Mouse (Mus musculus) embryonic facial prominence, embryonic 12.5 days (tissue): ENCODE data around the gene Cldn12. TPM values are rescaled to one million over a fixed set of nuclear protein-coding genes. Genes with fewer than 3 reads are reported as not detected.

Experiments used
- ATAC-seq: fragments of 200-750 bp; cut with Nextera tagmentation; 2 replicates; pipeline ENCODE4 v1.8.0; 2017; ENCODE audit not compliant: insufficient number of reproducible peaks, insufficient read depth, low FRiP score, low TSS enrichment
- H3K27ac ChIP-seq: fragments of 300-500 bp; sonication (generic); 2 replicates; pipeline ENCODE4 v1.5.1; 2016; ENCODE audit warnings: mild to moderate bottlenecking
- H3K27me3 ChIP-seq: fragments of 300-500 bp; sonication (generic); 2 replicates; pipeline ENCODE4 v1.6.1; 2016; ENCODE audit warnings: mild to moderate bottlenecking, moderate library complexity
- H3K36me3 ChIP-seq: fragments of 300-500 bp; sonication (generic); 2 replicates; pipeline ENCODE4 v1.6.1; 2016; ENCODE audit warnings: mild to moderate bottlenecking
- H3K4me1 ChIP-seq: fragments of 300-500 bp; sonication (generic); 2 replicates; pipeline ENCODE4 v1.6.1; 2016
- H3K4me2 ChIP-seq: fragments of 300-500 bp; sonication (generic); replicated peaks from 2 replicates; pipeline ENCODE4 v1.6.1; 2016; ENCODE audit warnings: mild to moderate bottlenecking, moderate library complexity
- H3K4me3 ChIP-seq: fragments of 300-500 bp; sonication (generic); 2 replicates; pipeline ENCODE4 v1.5.1; 2016; ENCODE audit warnings: mild to moderate bottlenecking
- H3K9ac ChIP-seq: fragments of 300-500 bp; sonication (generic); 2 replicates; pipeline ENCODE4 v1.6.1; 2016; ENCODE audit warnings: mild to moderate bottlenecking, moderate library complexity
- H3K9me3 ChIP-seq: fragments of 300-500 bp; sonication (generic); 2 replicates; pipeline ENCODE4 v1.6.1; 2016; ENCODE audit warnings: mild to moderate bottlenecking, moderate library complexity
- WGBS: fragments of 180-500 bp; shearing (Covaris S2); methylation state at CpG from one replicate; pipeline ENCODE4 v1.1.7; 2016; 5-methylcytosine and 5-hydroxymethylcytosine counted together
- polyA plus RNA-seq: library from polyadenylated mRNA; unstranded; fragments of >200 nt; fragmentation: Nextera tagmentation; extraction: Ambion mirVana; gene quantifications from 2 replicates; pipeline ENCODE4 v1.2.1, GENCODE M21; 2016

Cldn12 gene
- polyA plus RNA-seq, 1 experiment from 2014 or later: 27.0 TPM

DNA sequence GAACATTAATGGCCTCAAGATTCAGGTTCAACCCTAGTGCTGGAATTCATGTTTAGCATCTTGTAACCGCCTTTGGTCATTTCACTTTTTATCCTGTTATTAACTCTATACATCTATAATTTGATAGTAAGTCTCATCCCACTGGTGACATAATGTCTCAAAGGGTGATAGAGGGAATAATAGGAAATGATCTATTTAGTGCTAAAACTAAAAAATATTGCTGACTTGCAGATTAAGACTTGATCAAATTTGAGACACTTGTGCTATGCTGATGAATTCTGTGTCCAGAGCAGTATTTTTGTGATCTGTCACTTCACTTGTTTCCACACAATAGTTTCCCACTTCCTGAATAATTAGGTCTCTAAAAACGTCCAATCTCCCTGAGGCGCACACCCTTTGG lies 3.4 kb downstream of the Cldn12 start:
- WGBS: 84% methylated on average over 3 of the region's 3 CpGs
- Histone ChIP-seq H3K9me3 (no peaks in the 10 kb centered on the region), H3K4me3 (no peak overlapping the region), H3K27me3 (no peaks in the 10 kb centered on the region), H3K4me2 (no peak overlapping the region), H3K27ac (no peak overlapping the region), H3K36me3 (peaks cover 5% of the 10 kb centered on the region; the same call in 1 of the 2 replicates), H3K9ac (no peak overlapping the region), H3K4me1 (no peaks in the 10 kb centered on the region)
- no peak for ATAC-seq

DNA sequence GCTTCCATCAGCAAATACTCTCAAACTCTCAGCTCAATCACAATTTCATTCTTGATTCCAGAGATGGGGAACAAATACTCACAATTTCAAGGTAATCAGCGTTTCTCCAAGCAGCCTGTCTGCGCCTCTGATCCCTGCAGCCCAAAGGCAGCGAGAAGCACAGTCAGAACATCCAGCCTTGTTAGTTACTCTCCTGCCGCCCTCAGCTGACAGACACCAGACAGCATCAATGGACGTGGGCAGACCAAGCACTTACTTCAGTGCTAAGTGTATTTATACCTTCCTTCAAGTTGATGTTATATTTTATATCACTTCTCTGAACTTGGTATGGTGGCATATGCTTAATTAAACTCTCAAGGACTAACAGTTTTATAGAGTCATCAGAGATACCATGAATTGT lies 3.8 kb downstream of the Cldn12 start:
- Histone ChIP-seq H3K9ac (no peak overlapping the region), H3K4me1 (no peaks in the 10 kb centered on the region), H3K4me3 (no peak overlapping the region), H3K27me3 (no peaks in the 10 kb centered on the region), H3K9me3 (no peaks in the 10 kb centered on the region), H3K4me2 (no peak overlapping the region), H3K27ac (no peak overlapping the region), H3K36me3 (peaks cover 5% of the 10 kb centered on the region; the same call in 1 of the 2 replicates)
- whole genome bisulfite sequencing: 77% methylated on average over 5 of the region's 5 CpGs
- no peak for ATAC-seq

DNA sequence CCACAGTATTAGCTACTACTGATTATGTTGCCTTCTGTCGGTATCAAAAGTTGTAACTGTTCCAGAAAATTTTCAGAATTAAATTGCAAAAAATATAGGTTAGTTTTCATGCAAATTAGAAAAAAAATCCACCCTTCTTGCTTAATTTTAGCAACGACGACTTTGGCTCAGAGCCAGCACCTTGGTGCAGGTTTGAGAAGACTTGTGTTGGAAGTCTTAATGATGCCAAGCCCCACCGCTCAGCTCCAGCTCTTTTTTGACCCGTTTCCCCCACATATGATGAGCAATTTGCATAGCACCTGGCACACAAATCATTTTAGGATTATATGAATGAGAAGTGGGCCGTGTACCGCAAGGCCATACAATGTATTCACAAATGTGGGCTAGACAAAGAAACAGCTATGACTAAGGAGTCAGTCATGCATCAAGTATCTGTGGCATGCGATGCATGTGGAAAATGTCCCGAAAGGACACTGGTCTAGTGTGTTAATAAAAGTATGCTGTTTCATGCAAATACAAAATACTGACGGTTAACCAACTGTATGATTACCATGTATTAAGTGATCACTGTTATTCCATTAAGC lies 4.4 kb downstream of the Cldn12 start:
- no peaks in the 10 kb centered on the region for H3K9me3 ChIP-seq
- ATAC-seq: no peak
- no peak overlapping the region for H3K9ac ChIP-seq
- no peak overlapping the region for H3K27ac ChIP-seq
- no peak overlapping the region for H3K4me2 ChIP-seq
- no peaks in the 10 kb centered on the region for H3K4me1 ChIP-seq
- no peaks in the 10 kb centered on the region for H3K27me3 ChIP-seq
- 77% methylated on average over 10 of the region's 10 CpGs for WGBS
- no peak overlapping the region for H3K4me3 ChIP-seq
- H3K36me3 ChIP-seq: peaks cover 5% of the 10 kb centered on the region; the same call in 1 of the 2 replicates

DNA sequence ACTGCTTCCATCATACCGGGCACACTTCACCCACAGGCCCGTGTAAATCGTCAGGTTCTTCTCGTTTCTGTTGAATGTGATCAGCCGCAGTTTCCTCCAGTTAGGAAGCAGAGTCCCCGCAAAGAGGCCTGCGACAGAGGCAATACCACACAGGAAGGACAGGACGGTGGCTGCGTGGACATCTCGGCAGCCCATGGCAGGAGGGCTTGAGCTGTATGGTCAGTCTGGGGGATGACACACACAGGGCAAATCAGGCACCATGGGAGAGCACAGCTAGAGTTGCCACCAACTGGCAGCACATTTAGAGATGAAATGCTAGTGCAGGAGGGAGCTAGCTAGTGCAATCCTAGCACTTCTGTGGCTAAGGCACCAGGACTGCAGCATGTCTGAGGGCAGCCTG lies 6.5 kb downstream of the Cldn12 start:
- Histone ChIP-seq H3K27ac (no peak overlapping the region), H3K4me3 (no peak overlapping the region), H3K4me1 (no peaks in the 10 kb centered on the region), H3K9ac (no peak overlapping the region), H3K36me3 (peaks cover 12% of the 10 kb centered on the region; the same call in 1 of the 2 replicates), H3K27me3 (no peaks in the 10 kb centered on the region), H3K4me2 (no peak overlapping the region), H3K9me3 (no peaks in the 10 kb centered on the region)
- WGBS: 78% methylated on average over 10 of the region's 10 CpGs
- 0 out of 2 replicates have a peak, but pooled peaks have one; percentile 39 for ATAC-seq

DNA sequence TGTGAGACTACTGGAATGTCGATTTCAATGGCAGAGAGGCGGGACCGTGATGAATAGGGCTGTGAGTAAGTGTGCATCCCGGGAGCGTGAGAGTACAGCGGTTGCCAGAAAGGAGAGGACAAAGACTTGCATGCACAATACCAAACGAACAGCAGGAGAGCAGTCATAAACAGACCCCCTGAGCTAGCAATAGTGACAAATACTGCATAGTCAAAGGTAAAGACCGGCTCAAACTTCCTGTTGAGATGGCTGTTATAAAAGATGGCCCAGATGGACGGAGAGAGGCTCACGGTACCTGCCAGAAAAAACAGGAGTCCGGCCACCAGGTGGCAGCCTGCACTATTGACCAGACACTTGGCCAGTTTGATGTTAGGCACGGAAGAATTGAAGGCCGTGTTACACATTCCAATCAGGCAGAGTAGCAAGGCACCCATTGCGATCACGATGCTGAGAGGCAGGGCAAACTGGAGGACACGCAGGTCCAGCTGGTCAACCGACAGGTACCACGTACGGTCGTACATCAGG lies 7.0 kb downstream of the Cldn12 start:
- no peak overlapping the region for H3K4me3 ChIP-seq

DNA sequence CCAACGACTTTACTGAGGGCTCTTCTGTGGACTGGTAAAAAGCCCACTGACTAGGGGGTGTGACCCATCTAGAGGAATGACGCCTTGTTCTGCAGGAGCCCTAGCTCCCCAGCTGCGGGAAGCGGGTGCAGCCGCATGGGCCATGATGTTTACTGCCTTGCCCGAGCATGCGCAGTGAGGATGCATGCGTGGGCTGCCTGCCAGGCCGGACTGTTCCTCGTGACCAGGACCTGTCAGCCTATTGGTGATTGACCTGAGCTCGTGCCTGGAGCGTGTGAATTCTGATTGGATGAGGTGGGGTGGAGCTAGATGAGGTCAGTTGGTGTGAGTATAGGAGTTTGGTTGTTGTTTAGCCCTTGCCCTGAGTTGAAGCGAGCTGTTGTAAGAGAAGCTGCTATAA lies 10.3 kb downstream of the Cldn12 start:
- Histone ChIP-seq H3K27me3 (no peaks in the 10 kb centered on the region), H3K9me3 (no peaks in the 10 kb centered on the region), H3K4me1 (no peaks in the 10 kb centered on the region), H3K36me3 (peaks cover 6% of the 10 kb centered on the region; the same call in 1 of the 2 replicates), H3K9ac (no peak overlapping the region), H3K4me3 (no peak overlapping the region), H3K27ac (no peak overlapping the region), H3K4me2 (no peak overlapping the region)
- ATAC-seq: no peak
- 89% methylated on average over 13 of the region's 13 CpGs for WGBS

More for the DNA sequence above, 7.0 kb downstream of the Cldn12 start:
- no peak overlapping the region for H3K9ac ChIP-seq
- peaks cover 12% of the 10 kb centered on the region; the same call in 1 of the 2 replicates for H3K36me3 ChIP-seq
- H3K27me3 ChIP-seq: no peaks in the 10 kb centered on the region
- H3K4me1 ChIP-seq: no peaks in the 10 kb centered on the region
- H3K27ac ChIP-seq: no peak overlapping the region
- WGBS: 57% methylated on average over 20 of the region's 20 CpGs
- no peaks in the 10 kb centered on the region for H3K9me3 ChIP-seq
- H3K4me2 ChIP-seq: no peak overlapping the region
- peak; percentile 49; the same call in 1 of the 2 replicates for ATAC-seq

DNA sequence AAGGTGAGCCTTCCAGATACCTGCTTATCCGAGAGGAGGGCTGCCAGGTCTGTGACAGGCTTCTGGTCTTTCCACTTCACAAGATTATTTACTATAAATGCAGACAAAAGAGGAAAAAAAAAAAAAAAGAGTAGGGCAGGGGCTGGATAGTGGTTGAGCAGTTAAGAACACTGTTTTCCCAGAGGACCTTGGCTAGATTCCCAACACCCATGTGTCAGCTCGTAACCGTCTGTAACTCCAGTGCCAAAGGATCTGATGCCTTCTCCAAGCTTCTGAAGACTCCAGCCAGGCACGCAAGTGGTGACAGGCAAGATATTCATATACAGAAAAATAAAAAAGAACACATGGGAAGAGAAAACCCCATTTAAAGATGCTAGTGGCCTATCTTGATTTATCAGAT lies 11.4 kb downstream of the Cldn12 start:
- WGBS: 85% methylated on average over 4 of the region's 4 CpGs
- H3K4me2 ChIP-seq: no peak overlapping the region
- no peak for ATAC-seq

DNA sequence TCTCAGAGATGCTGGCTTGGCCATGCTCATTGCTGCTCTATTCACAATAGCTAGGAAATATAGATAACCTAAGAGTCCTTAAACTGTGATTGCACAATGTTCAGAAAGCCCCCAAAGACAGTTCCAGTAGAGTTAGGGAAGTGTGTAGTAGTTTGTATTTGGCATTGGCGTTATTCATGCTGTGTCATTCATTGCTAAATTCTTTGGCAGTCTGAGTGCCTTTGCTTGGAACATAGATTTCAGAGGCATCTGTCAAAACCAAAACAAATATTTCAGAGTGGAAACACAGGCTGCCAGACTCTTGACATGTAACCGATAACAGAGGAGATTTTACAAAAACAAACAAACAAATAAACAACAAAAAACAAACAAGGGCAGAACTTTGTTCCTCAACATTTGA lies 13.2 kb downstream of the Cldn12 start:
- no peak overlapping the region for H3K4me2 ChIP-seq
- peaks cover 6% of the 10 kb centered on the region; the same call in 1 of the 2 replicates for H3K36me3 ChIP-seq
- H3K9me3 ChIP-seq: no peaks in the 10 kb centered on the region
- no peaks in the 10 kb centered on the region for H3K4me1 ChIP-seq
- no peak overlapping the region for H3K4me3 ChIP-seq
- no peak for ATAC-seq
- no peaks in the 10 kb centered on the region for H3K27me3 ChIP-seq
- no peak overlapping the region for H3K27ac ChIP-seq
- no peak overlapping the region for H3K9ac ChIP-seq
- 80% methylated on average over 2 of the region's 2 CpGs for WGBS

More for the DNA sequence above, 11.4 kb downstream of the Cldn12 start:
- Histone ChIP-seq H3K9me3 (no peaks in the 10 kb centered on the region), H3K4me3 (no peak overlapping the region), H3K27ac (no peak overlapping the region), H3K27me3 (no peaks in the 10 kb centered on the region), H3K9ac (no peak overlapping the region), H3K4me1 (no peaks in the 10 kb centered on the region), H3K36me3 (peaks cover 6% of the 10 kb centered on the region; the same call in 1 of the 2 replicates)

DNA sequence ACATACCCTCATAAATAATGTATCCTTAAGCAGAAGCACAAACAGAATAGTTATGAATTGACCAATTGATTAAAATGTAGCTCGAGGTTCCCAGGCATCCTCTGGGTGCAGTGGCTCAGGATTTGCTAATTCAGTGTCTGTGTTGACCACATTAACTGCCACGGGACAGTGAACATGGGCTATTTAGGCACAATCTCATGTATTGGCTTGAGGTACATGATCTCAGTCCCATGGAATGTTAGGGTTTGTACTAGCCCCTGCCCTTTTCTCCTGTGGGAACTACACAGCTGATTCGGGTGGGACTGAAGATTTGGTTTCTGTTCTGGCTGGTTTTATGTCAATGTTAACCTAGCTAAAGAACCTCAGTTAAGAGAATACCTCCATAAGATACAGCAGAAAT lies 18.4 kb downstream of the Cldn12 start:
- Histone ChIP-seq H3K36me3 (no peaks in the 10 kb centered on the region), H3K9ac (no peak overlapping the region), H3K27me3 (no peaks in the 10 kb centered on the region), H3K4me1 (no peaks in the 10 kb centered on the region), H3K9me3 (no peaks in the 10 kb centered on the region), H3K4me3 (no peak overlapping the region), H3K27ac (no peak overlapping the region), H3K4me2 (no peak overlapping the region)
- WGBS: 78% methylated on average over 3 of the region's 3 CpGs
- no peak for ATAC-seq

DNA sequence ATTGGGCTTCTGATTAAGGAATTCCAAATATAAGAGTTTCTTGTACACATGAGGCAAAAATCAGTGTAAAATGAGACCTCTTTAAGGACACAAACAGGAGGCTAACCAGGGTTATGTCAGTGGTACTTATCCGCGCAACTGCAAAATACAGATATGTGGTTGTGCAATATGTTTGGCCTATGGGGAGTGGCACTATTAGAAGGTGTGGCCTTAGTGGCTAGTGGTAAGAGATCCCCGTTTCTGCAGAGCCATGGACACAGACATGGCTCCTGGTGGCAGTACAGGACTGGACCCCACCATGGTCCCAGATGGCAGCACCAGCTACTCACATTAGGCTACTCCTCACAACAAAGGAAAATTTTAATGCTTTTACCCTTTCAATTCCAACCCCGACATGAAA lies 19.7 kb downstream of the Cldn12 start:
- Histone ChIP-seq H3K36me3 (no peaks in the 10 kb centered on the region), H3K27ac (no peak overlapping the region), H3K27me3 (no peaks in the 10 kb centered on the region), H3K4me2 (no peak overlapping the region), H3K9me3 (no peaks in the 10 kb centered on the region), H3K4me3 (no peak overlapping the region), H3K9ac (no peak overlapping the region), H3K4me1 (no peaks in the 10 kb centered on the region)
- ATAC-seq: no peak
- WGBS: 88% methylated on average over 4 of the region's 4 CpGs

DNA sequence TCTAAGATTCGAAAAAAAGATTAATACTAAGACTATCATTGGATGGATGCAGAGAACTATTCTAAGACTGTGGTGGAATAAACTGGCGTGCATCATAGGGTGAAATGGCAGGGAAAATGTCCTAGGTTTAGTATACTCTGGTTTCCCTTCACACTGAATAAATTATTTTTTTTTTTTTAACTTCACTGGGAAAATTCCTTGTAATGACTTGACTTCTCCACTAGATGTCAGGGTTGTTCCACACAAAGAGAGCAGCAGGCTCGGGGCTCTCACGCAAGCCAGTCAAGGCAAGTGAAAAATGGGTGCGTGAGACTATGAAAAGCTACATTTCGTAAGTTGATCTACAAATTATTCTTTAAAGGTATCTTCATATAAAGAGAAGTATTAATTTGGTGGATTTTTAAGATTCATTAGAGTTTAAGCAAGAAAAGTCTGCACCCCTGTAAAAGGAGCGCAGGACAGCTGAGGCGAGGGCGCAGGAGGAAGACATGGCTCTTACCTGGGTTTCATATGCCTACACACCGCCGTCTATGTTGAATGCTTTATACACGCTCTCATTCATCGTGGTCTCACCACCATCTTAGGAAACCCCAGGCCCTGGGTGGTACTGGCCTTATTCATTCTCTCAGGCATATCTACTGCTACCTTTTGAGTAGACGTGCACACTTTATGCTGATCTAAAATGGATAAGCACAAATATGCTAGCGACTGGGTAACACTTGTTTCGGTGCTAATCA lies 20.3 kb downstream of the Cldn12 start:
- Histone ChIP-seq H3K4me1 (no peaks in the 10 kb centered on the region), H3K9ac (no peak overlapping the region), H3K9me3 (no peaks in the 10 kb centered on the region), H3K36me3 (no peaks in the 10 kb centered on the region), H3K4me3 (no peak overlapping the region), H3K4me2 (no peak overlapping the region), H3K27ac (no peak overlapping the region), H3K27me3 (no peaks in the 10 kb centered on the region)
- WGBS: 38% methylated on average over 16 of the region's 16 CpGs
- ATAC-seq: no peak

DNA sequence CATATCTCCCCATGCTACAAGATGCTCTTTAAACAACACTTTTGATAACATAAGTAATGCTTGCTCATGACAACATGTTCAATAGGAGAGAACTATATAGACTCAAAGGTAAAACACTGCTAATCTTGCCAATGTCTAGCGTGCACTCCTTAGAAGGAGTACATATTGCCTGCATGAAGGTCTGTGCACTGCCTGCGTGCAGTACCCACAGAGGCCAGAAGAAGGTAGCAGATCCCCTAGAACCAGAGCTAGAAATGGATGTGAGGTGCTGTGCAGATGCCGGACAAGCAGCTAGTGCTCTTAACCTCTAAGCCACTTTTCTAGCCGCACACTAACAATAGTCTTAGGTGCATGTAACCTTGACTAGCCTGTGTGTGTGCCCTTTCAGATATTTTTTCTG lies 22.6 kb downstream of the Cldn12 start:
- no peak for ATAC-seq
- no peak overlapping the region for H3K4me2 ChIP-seq
- H3K9ac ChIP-seq: no peak overlapping the region
- WGBS: 91% methylated on average over 4 of the region's 4 CpGs
- no peak overlapping the region for H3K4me3 ChIP-seq
- H3K27ac ChIP-seq: no peak overlapping the region
- no peaks in the 10 kb centered on the region for H3K36me3 ChIP-seq
- H3K9me3 ChIP-seq: no peaks in the 10 kb centered on the region
- H3K4me1 ChIP-seq: no peaks in the 10 kb centered on the region
- H3K27me3 ChIP-seq: no peaks in the 10 kb centered on the region
